Mouse (Mus musculus): ENCODE results near the gene Pard3b.
"Not testable (repeated sequence)": the region's sequence is repeated elsewhere in the genome, so short reads cannot be mapped to it uniquely, and the experiment has no call there.

The Pard3b gene

GRCm38 (mm10) chr1:62576939-62577590, 938.4 kb downstream of the Pard3b start:
- DNase-seq (ENCODE audit: low read depth, low spot score) = no peak

- no peak for DNase-seq (ENCODE audit: low read depth, low spot score)
Observed at GRCm38 (mm10) chr1:62579024-62579765, 940.6 kb downstream of the Pard3b start.

GRCm38 (mm10) chr1:62580314-62580935, 941.8 kb downstream of the Pard3b start:
- no peak for DNase-seq (ENCODE audit: low read depth, low spot score)

- no peak for DNase-seq (ENCODE audit: low read depth, low spot score)
Observed at GRCm38 (mm10) chr1:62582476-62582875, 943.9 kb downstream of the Pard3b start.

GRCm38 (mm10) chr1:62587536-62587935, 948.9 kb downstream of the Pard3b start:
- no peak for DNase-seq (ENCODE audit: low read depth, low spot score)

- no peak for DNase-seq (ENCODE audit: low read depth, low spot score)
Observed at GRCm38 (mm10) chr1:62591296-62592031, 952.8 kb downstream of the Pard3b start.

- no peak for DNase-seq (ENCODE audit: low read depth, low spot score)
Observed at GRCm38 (mm10) chr1:62595401-62595800, 956.8 kb downstream of the Pard3b start.

GRCm38 (mm10) chr1:62597751-62598400, 959.3 kb downstream of the Pard3b start:
- DNase-seq (ENCODE audit: low read depth, low spot score) = no peak

GRCm38 (mm10) chr1:62598551-62598950, 959.9 kb downstream of the Pard3b start:
- no peak for DNase-seq (ENCODE audit: low read depth, low spot score)

- not testable (repeated sequence) for DNase-seq (ENCODE audit: low read depth, low spot score)
Observed at GRCm38 (mm10) chr1:62604644-62605043, 966.0 kb downstream of the Pard3b start.

- no peak for DNase-seq (ENCODE audit: low read depth, low spot score)
Observed at GRCm38 (mm10) chr1:62618109-62618665, 979.6 kb downstream of the Pard3b start.

- DNase-seq (ENCODE audit: low read depth, low spot score) = no peak
Observed at GRCm38 (mm10) chr1:62619456-62619855, 980.8 kb downstream of the Pard3b start.

GRCm38 (mm10) chr1:62622447-62622846, 983.8 kb downstream of the Pard3b start:
- DNase-seq (ENCODE audit: low read depth, low spot score) = no peak

GRCm38 (mm10) chr1:62624166-62624565, 985.5 kb downstream of the Pard3b start:
- DNase-seq (ENCODE audit: low read depth, low spot score) = no peak

GRCm38 (mm10) chr1:62624836-62625235, 986.2 kb downstream of the Pard3b start:
- DNase-seq (ENCODE audit: low read depth, low spot score) = no peak

GRCm38 (mm10) chr1:62625332-62625731, 986.7 kb downstream of the Pard3b start:
- no peak for DNase-seq (ENCODE audit: low read depth, low spot score)

GRCm38 (mm10) chr1:62625819-62626505, 987.3 kb downstream of the Pard3b start:
- no peak for DNase-seq (ENCODE audit: low read depth, low spot score)

GRCm38 (mm10) chr1:62629952-62630351, 991.3 kb downstream of the Pard3b start:
- DNase-seq (ENCODE audit: low read depth, low spot score) = no peak

- no peak for DNase-seq (ENCODE audit: low read depth, low spot score)
Observed at GRCm38 (mm10) chr1:62631511-62632305, 993.1 kb downstream of the Pard3b start.

- DNase-seq (ENCODE audit: low read depth, low spot score) = no peak
Observed at GRCm38 (mm10) chr1:62632886-62633285, 994.3 kb downstream of the Pard3b start.
